8 mouse cellular contexts compared by ENCODE assay signal in the genomic region with DNA sequence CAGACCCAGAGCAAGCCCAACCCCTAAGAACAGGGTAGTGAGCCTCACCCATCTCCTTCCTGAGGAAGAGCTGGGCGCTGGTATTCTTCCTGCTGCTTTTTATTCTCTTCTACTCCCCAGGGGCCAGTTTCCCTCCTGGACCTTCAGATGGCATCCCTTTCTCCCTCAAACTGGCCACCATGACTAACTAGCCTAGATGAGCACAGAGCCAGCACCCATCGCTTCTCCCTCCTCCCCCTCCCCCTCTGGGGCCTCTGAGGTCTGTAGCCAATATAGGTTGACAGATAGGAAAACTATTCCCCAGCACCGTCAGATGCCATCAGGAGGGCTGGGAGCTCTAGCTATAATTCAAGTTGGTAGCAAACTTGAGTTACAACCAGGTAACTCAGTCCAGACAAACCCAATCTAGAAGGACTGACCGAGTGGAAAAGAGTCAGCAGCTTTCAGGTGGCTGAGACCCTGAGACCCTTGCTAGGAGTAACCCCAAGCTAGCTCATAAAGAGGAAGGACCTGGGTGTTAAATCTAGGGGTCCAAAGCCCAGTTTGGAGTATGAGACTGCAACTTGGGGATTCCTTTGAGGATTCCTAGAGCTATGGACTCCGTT. TPM values are rescaled to one million over a fixed set of nuclear protein-coding genes. Genes with fewer than 3 reads are reported as not detected.
A peak's percentile ranks its signal among the peaks of the same experiment; 100 is the strongest.
DNase-seq lines count a peak whose midpoint lies in the region; ATAC-seq lines count a peak whose summit lies in the region.

No protein-coding gene starts in this region.

- H3K27me3 ChIP-seq in kidney, embryonic 14.5 days (ENCODE audit: control insufficient read depth, insufficient read depth, low read length): peaks cover 4% of the 10 kb centered on the region

- no peaks in the 10 kb centered on the region for H3K9me3 ChIP-seq in kidney, embryonic 14.5 days (ENCODE audit: control insufficient read depth, low read length)

- WGBS in kidney, embryonic 14.5 days: 47% methylated on average over 5 of the region's 5 CpGs

- peak overlapping the region; percentile 37; the same call in 1 of the 2 replicates for H3K9ac ChIP-seq in kidney, embryonic 14.5 days (ENCODE audit: low read depth, low read length)

- DNase-seq in kidney, adult 18-20 months: no peak
- peak; percentile 37 for DNase-seq in thymus, postnatal 14 days
- DNase-seq in thymus, postnatal 10 days (ENCODE audit: low spot score in 2 of 2): no peak
- DNase-seq in kidney, postnatal 14 days: peak; percentile 23
- DNase-seq in yolk sac, embryonic 10.5 days (ENCODE audit: low spot score): no peak
- DNase-seq in left cerebral cortex, adult 11 months (ENCODE audit: low spot score): no peak
- no peak for DNase-seq in spleen, postnatal 14 days (ENCODE audit: low spot score in 2 of 2)

- H3K4me2 ChIP-seq in kidney, embryonic 14.5 days (replicated peaks; ENCODE audit: low read depth, low read length): no peak overlapping the region

- peak overlapping the region; percentile 77 for H3K27ac ChIP-seq in kidney, embryonic 14.5 days (ENCODE audit: low read depth, low read length)

- H3K4me1 ChIP-seq in kidney, embryonic 14.5 days (ENCODE audit: control insufficient read depth, insufficient read depth, low read length): peaks cover 20% of the 10 kb centered on the region; the same call in 1 of the 2 replicates

- no peaks in the 10 kb centered on the region for H3K36me3 ChIP-seq in kidney, embryonic 14.5 days (ENCODE audit: control insufficient read depth, insufficient read depth, low read length)

- no peak for ATAC-seq in kidney, embryonic 14.5 days (ENCODE audit: low FRiP score, low TSS enrichment)

- no peak overlapping the region; the same call in 1 of the 2 replicates for H3K4me3 ChIP-seq in kidney, embryonic 14.5 days (ENCODE audit: low read length)

RNA-seq across cellular contexts. Expression of a gene that starts 0.8 kb away (rescaled TPM):
- 0.58 TPM in 1 of 2 replicates, not detected in the other for polyA plus RNA-seq in kidney, embryonic 14.5 days (2014; fragmentation: Nextera tagmentation; extraction: Ambion mirVana)

RNA-seq across cellular contexts. Expression of a gene that starts 6.0 kb away (rescaled TPM):
- polyA plus RNA-seq in kidney, embryonic 14.5 days (2014; fragmentation: Nextera tagmentation; extraction: Ambion mirVana): 0.14 and 0.24 TPM in 2 replicates

RNA-seq across cellular contexts. Expression of a gene that starts 16.4 kb away (rescaled TPM):
- not detected in 2 replicates for polyA plus RNA-seq in kidney, embryonic 14.5 days (2014; fragmentation: Nextera tagmentation; extraction: Ambion mirVana)

RNA-seq across cellular contexts. Expression of a gene that starts 22.8 kb away (rescaled TPM):
- polyA plus RNA-seq in kidney, embryonic 14.5 days (2014; fragmentation: Nextera tagmentation; extraction: Ambion mirVana): 1.3 and 1.4 TPM in 2 replicates

RNA-seq across cellular contexts. Expression of a gene that starts 31.9 kb away (rescaled TPM):
- polyA plus RNA-seq in kidney, embryonic 14.5 days (2014; fragmentation: Nextera tagmentation; extraction: Ambion mirVana): 387 and 477 TPM in 2 replicates

Comparison
In these comparisons a context has a peak if more than half of its experiments do, and no peak if none do; other contexts are left out.
1. DNase-seq: peak in thymus, postnatal 14 days (single experiment) and kidney, postnatal 14 days (single experiment); none in kidney, adult 18-20 months (single experiment), thymus, postnatal 10 days (0 of 2), yolk sac, embryonic 10.5 days (single experiment), left cerebral cortex, adult 11 months (single experiment) and spleen, postnatal 14 days (0 of 2).